ENCODE assay signal across 11 mouse cellular contexts in the genomic region with DNA sequence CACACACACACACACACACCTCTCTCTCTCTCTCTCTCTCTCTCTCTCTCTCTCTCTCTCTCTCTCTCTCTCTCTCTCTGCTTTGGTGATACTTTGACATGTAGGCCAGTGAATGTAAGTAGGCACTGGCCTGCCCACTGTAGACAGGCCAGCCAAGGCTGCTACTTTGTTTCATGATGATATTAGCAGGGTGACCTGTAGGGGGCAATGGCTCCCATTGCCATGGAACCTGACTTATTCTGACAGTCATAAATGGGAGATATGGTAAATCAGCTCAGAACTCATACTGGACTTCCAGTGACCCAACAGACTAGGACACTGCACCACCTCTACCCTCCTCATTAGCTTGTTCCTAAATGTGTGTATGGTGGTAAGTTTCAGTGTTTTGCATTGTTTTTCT.
A peak's percentile ranks its signal among the peaks of the same experiment; 100 is the strongest.
DNase-seq lines count a peak whose midpoint lies in the region; ATAC-seq and TF ChIP-seq lines count a peak whose summit lies in the region.
"Had no signal": no experiment of that assay in that cellular context is flagged by ENCODE, and none has a peak within 500 bp of the region (broad histone marks: within the 10 kb centered on the region; RNA-seq: fewer than 3 reads in every experiment).

No protein-coding gene starts in this region.

- H3K27ac ChIP-seq in forebrain, embryonic 13.5 days = 0 out of 2 replicates have a peak overlapping the region, but pooled peaks have one; percentile 31
- no peak overlapping the region for H3K27ac ChIP-seq in forebrain, embryonic 16.5 days (ENCODE audit: low read length)
- H3K27ac ChIP-seq in forebrain, postnatal 0 days (ENCODE audit: low read depth, low read length) = no peak overlapping the region
- H3K27ac ChIP-seq: embryonic facial prominence, embryonic 10.5 days; liver, embryonic 12.5 days had no signal

- no peak for TF ChIP-seq CTCF in forebrain, postnatal 0 days (IDR thresholded peaks at IDR 0.05; ENCODE audit: low read depth)

- H3K4me1 ChIP-seq in forebrain, embryonic 13.5 days = peaks cover 11% of the 10 kb centered on the region
- peaks cover 4% of the 10 kb centered on the region; the same call in 1 of the 2 replicates for H3K4me1 ChIP-seq in forebrain, embryonic 16.5 days (replicated peaks; ENCODE audit: control insufficient read depth, insufficient read depth, low read length)
- no peaks in the 10 kb centered on the region for H3K4me1 ChIP-seq in forebrain, postnatal 0 days (ENCODE audit: insufficient read depth)
- H3K4me1 ChIP-seq: embryonic facial prominence, embryonic 10.5 days; liver, embryonic 12.5 days had no signal

- H3K4me2 ChIP-seq in forebrain, embryonic 13.5 days = no peak overlapping the region
- no peak overlapping the region for H3K4me2 ChIP-seq in forebrain, embryonic 16.5 days (ENCODE audit: low read length)
- no peak overlapping the region for H3K4me2 ChIP-seq in forebrain, postnatal 0 days (ENCODE audit: low read depth)
- H3K4me2 ChIP-seq: liver, embryonic 12.5 days had no signal

- ATAC-seq in forebrain, embryonic 13.5 days = no peak
- no peak for ATAC-seq in forebrain, embryonic 16.5 days
- ATAC-seq in megakaryocyte progenitor cell, adult 5-6 weeks (replicated peaks; ENCODE audit: poor library complexity) = peak; percentile 70
- no peak for ATAC-seq in forebrain, postnatal 0 days
- ATAC-seq: CD4-positive, CD25-positive, alpha-beta regulatory T cell, adult 4 months; liver, embryonic 12.5 days had no signal

- H3K4me3 ChIP-seq in forebrain, embryonic 13.5 days = no peak overlapping the region
- no peak overlapping the region for H3K4me3 ChIP-seq in forebrain, embryonic 16.5 days (replicated peaks; ENCODE audit: low read length)
- H3K4me3 ChIP-seq in forebrain, postnatal 0 days (ENCODE audit: low read depth, low read length) = no peak overlapping the region
- H3K4me3 ChIP-seq: embryonic facial prominence, embryonic 10.5 days; liver, embryonic 12.5 days had no signal

- H3K27me3 ChIP-seq in forebrain, embryonic 13.5 days = no peaks in the 10 kb centered on the region
- no peaks in the 10 kb centered on the region for H3K27me3 ChIP-seq in forebrain, embryonic 16.5 days (replicated peaks; ENCODE audit: control insufficient read depth, insufficient read depth, low read length)
- H3K27me3 ChIP-seq in forebrain, postnatal 0 days (ENCODE audit: insufficient read depth, low read length) = no peaks in the 10 kb centered on the region
- H3K27me3 ChIP-seq: liver, embryonic 12.5 days had no signal

- H3K9ac ChIP-seq in forebrain, embryonic 13.5 days = no peak overlapping the region
- no peak overlapping the region for H3K9ac ChIP-seq in forebrain, embryonic 16.5 days (replicated peaks; ENCODE audit: low read depth, low read length)
- H3K9ac ChIP-seq in forebrain, postnatal 0 days = no peak overlapping the region
- H3K9ac ChIP-seq: liver, embryonic 12.5 days had no signal

- H3K36me3 ChIP-seq in forebrain, embryonic 13.5 days (ENCODE audit: poor library complexity, severe bottlenecking) = no peaks in the 10 kb centered on the region
- no peaks in the 10 kb centered on the region for H3K36me3 ChIP-seq in forebrain, embryonic 16.5 days (ENCODE audit: control insufficient read depth, insufficient read depth)
- H3K36me3 ChIP-seq in forebrain, postnatal 0 days (ENCODE audit: insufficient read depth) = no peaks in the 10 kb centered on the region
- H3K36me3 ChIP-seq: embryonic facial prominence, embryonic 10.5 days; liver, embryonic 12.5 days had no signal

- H3K9me3 ChIP-seq in forebrain, embryonic 13.5 days (replicated peaks) = no peaks in the 10 kb centered on the region
- H3K9me3 ChIP-seq in forebrain, embryonic 16.5 days (ENCODE audit: control insufficient read depth, low read length) = no peaks in the 10 kb centered on the region
- no peaks in the 10 kb centered on the region for H3K9me3 ChIP-seq in forebrain, postnatal 0 days (ENCODE audit: low read length)
- H3K9me3 ChIP-seq: embryonic facial prominence, embryonic 10.5 days; liver, embryonic 12.5 days had no signal

- peak; percentile 2 for DNase-seq in lung, postnatal 10 days
- DNase-seq in lung, adult 18-20 months = no peak
- peak; percentile 19 for DNase-seq in NIH3T3 (ENCODE audit: low read depth)
- no peak for DNase-seq in gastrocnemius, adult 8-10 months (ENCODE audit: low spot score in 2 of 2)
- DNase-seq in forebrain, postnatal 0 days = no peak

Comparison
In these comparisons a context has a peak if more than half of its experiments do, and no peak if none do; other contexts are left out.
1. DNase-seq: peak in lung, postnatal 10 days (single experiment) and NIH3T3 (single experiment); none in lung, adult 18-20 months (0 of 2), gastrocnemius, adult 8-10 months (0 of 2) and forebrain, postnatal 0 days (single experiment).